Mouse (Mus musculus): Measurements from ENCODE around the gene Sgcd. TPM values are rescaled to one million over a fixed set of nuclear protein-coding genes. Genes with fewer than 3 reads are reported as not detected.

Sgcd gene
- polyA plus RNA-seq, 1 experiment from 2014 or later: 6.5 TPM

DNA sequence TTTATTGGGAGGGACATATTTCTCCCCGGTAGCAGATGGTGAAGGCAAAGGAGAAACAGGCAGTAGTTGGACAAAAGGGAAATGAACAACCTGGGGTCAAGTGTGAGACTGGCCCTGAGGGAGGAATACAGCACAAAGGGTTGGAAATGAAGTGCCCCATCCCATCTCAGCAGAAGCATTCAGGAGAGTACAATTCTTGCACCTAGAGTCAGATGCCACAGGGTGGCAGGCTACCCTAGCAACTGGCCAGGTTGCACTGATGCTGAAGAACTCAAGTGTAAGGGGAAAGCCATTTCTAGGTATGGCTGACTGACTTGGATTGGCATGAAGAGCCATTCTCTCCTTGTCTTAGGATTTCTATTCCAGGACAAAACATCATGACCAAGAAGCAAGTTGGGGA is 1124.0 kb downstream of the Sgcd start:
- Histone ChIP-seq H3K36me3 (replicated peaks) (no peaks in the 10 kb centered on the region), H3K27me3 (replicated peaks) (no peaks in the 10 kb centered on the region), H3K9ac (no peak overlapping the region), H3K9me3 (no peaks in the 10 kb centered on the region), H3K4me2 (no peak overlapping the region), H3K27ac (no peak overlapping the region), H3K4me3 (no peak overlapping the region), H3K4me1 (no peaks in the 10 kb centered on the region)
- no peak for ATAC-seq (replicated peaks)
- WGBS: 81% methylated on average over 1 of the region's 1 CpGs

- 29% methylated on average over 8 of the region's 8 CpGs for WGBS
- Histone ChIP-seq H3K27ac (no peak overlapping the region), H3K4me2 (no peak overlapping the region), H3K4me1 (no peaks in the 10 kb centered on the region), H3K36me3 (replicated peaks) (no peaks in the 10 kb centered on the region), H3K9ac (no peak overlapping the region), H3K27me3 (replicated peaks) (no peaks in the 10 kb centered on the region), H3K4me3 (no peak overlapping the region), H3K9me3 (no peaks in the 10 kb centered on the region)
- peak; percentile 86 for ATAC-seq (replicated peaks)
These were observed 1140.4 kb downstream of the Sgcd start for GRCm38 (mm10) chr11:46848221-46848971.

DNA sequence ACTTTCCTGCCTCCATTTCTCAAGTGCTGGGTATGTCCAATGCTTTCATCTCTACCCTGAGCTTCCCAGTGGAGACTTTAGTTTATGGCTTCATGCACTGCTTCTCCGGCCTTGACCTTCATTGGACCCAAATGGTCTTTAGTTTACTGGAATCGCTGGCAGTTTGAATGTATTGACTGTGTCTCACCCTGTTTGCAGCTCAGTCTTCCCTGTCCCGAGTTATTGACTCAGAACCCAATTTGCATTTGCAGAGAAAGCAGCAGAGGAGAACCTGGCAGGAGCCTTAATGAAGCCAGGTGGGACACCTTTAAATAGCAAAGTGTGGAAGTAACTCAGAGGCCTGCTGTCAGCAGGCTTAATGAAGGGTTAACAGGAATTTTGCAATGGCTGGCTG is 1140.9 kb downstream of the Sgcd start:
- H3K4me3 ChIP-seq: no peak overlapping the region
- H3K4me2 ChIP-seq: no peak overlapping the region
- WGBS: 48% methylated on average over 3 of the region's 3 CpGs
- no peaks in the 10 kb centered on the region for H3K27me3 ChIP-seq (replicated peaks)
- no peak overlapping the region for H3K9ac ChIP-seq
- no peak overlapping the region for H3K27ac ChIP-seq
- no peaks in the 10 kb centered on the region for H3K9me3 ChIP-seq
- no peaks in the 10 kb centered on the region for H3K4me1 ChIP-seq
- no peak for ATAC-seq (replicated peaks)
- no peaks in the 10 kb centered on the region for H3K36me3 ChIP-seq (replicated peaks)

GRCm38 (mm10) chr11:46846661-46847060 is 1142.1 kb downstream of the Sgcd start:
- Histone ChIP-seq H3K4me2 (no peak overlapping the region), H3K9me3 (no peaks in the 10 kb centered on the region), H3K27ac (no peak overlapping the region), H3K4me1 (no peaks in the 10 kb centered on the region), H3K27me3 (replicated peaks) (no peaks in the 10 kb centered on the region), H3K9ac (no peak overlapping the region), H3K4me3 (no peak overlapping the region), H3K36me3 (replicated peaks) (no peaks in the 10 kb centered on the region)
- no peak for ATAC-seq (replicated peaks)
- 75% methylated on average over 1 of the region's 1 CpGs for WGBS
